Mouse (Mus musculus): ENCODE data around the gene Prss36. TPM values are rescaled to one million over a fixed set of nuclear protein-coding genes. Genes with fewer than 3 reads are reported as not detected.

Gene Prss36
- total RNA-seq, 2 experiments from 2014 or later: 12.2 to 12.4 TPM

GRCm38 (mm10) chr7:127935028-127935722 is 11.3 kb downstream of the Prss36 start:
- DNase-seq (ENCODE audit: low spot score in 2 of 2): peak; percentile 96

DNA sequence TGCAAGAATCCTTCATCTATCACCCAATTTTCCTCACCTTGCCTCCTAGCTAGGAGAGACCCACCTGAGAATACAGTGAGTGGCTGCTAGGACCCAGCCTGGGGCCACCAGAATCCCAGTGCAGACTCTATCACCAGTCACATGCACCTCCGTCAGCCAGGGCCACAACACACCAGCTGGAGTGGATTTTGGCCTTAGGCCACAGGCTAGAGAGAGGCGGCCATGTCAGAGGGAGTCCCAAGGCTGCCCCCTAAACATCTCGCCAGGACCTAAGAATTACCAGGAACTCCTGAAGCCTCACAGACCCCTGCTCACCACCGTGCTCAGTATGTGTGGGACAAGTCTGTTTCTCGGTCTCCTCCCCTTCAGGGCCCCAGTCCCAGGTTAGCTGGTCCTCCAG is 12.4 kb downstream of the Prss36 start:
- no peak for DNase-seq (ENCODE audit: low spot score in 2 of 2)

DNA sequence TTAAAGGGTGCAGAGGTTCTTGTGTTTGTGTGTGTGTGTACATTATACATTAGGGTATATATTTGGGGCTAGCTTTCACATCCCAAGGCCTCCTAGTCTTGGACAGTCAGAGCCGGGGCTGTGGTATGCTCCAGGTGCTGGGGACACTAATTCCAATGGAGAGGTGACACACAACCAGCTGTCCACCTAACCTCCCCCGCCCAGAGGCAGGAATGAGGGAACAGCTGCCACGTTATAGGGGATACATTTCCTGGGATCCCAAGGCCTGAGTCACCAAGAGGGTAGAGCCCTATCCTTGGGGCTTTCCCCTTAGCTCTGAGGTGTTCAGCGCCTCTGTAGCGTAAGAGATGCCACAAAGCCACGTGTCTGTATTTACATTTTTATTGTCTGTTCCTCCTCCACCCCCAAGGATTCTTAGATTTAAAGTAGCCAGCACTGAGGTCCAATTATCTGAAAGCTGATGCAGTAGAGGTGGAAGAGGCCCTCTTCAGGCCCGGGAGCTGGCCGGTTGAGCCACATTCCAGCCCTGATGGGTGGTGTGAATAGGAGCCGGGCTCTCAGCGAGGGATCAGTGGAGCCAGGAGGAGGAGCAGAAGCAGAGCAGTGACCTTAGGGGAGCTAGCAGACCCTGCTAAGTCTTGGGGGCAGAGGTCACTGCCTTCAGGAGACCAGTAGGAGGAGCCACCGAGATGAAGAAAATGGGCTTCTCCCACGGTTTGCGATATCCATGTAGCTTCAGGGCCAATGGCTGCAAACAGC is 14.1 kb downstream of the Prss36 start:
- DNase-seq (ENCODE audit: low spot score in 2 of 2): no peak

- no peak for DNase-seq (ENCODE audit: low spot score in 2 of 2)
Measured at GRCm38 (mm10) chr7:127931351-127932135, 15.0 kb downstream of the Prss36 start.

- no peak for DNase-seq (ENCODE audit: low spot score in 2 of 2)
Measured at GRCm38 (mm10) chr7:127930636-127931035, 15.9 kb downstream of the Prss36 start.

GRCm38 (mm10) chr7:127929923-127930322 is 16.6 kb downstream of the Prss36 start, which contains the start of gene Prss8:
TSS of gene Prss8 (minus strand) at chr7:127930104.
- DNase-seq (ENCODE audit: low spot score in 2 of 2): no peak

GRCm38 (mm10) chr7:127928596-127928995 is 17.9 kb downstream of the Prss36 start:
- no peak for DNase-seq (ENCODE audit: low spot score in 2 of 2)

DNA sequence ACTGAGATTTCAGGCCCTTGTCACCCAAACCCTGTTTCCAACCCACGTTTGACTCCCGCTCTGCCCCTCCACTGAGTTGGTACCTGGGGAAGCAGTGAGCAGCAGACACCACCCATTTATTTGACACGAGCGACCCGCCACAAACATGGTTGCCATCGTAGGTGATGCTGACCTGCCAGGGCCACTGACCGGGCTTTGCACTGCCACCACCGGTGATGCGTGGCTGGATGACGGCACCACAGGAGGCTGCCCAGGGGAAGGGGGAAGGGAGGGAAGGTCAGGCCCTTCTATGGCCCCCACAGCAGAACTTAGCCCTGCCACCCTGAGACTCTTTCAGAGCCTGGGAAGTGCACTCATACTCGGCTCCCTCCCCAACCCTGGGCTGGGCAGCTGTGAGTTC is 18.8 kb downstream of the Prss36 start:
- no peak for DNase-seq (ENCODE audit: low spot score in 2 of 2)

- no peak for DNase-seq (ENCODE audit: low spot score in 2 of 2)
Measured at GRCm38 (mm10) chr7:127926846-127927245, 19.7 kb downstream of the Prss36 start.

DNA sequence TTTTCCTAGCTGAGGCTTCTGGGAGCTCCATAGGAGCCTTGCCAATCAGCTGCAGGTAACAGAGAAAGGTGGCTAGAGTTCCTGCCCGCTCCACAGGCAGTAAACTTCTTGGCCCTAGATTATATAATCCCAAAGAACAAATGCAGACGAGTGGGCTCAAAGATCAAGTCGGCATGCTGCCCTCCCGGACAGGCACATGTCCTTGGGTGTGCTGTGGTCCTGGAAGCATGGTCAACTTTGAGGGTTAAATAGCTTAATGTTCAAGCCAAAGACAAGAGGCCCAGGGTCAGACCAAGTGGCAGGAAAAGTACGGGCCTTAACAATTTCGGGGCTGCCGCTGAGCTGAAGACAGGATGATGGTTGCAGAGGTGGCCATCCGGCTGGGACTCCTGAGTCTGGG is 20.5 kb downstream of the Prss36 start:
- DNase-seq (ENCODE audit: low spot score in 2 of 2): no peak

DNA sequence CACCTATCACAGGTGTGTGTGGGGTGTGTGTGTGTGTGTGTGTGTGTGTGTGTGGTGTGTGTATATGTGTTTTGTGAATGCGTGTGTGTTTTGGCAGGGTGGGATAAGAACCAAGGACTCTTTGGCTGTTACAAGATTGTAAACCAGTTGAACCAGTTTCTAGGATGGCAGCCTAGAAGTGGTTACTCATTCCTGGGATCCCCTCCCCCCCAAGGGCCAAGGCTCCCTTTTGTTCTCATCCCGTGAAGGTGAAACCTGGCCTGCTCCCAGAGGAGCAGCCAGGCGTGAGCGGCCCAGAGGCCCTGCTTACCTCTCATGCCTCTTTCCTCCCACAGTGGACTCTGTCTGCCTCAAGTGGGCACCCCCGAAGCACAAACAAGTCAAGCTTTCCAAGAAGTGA is 21.3 kb downstream of the Prss36 start:
- DNase-seq (ENCODE audit: low spot score in 2 of 2): no peak

GRCm38 (mm10) chr7:127923714-127924113 is 22.8 kb downstream of the Prss36 start:
- DNase-seq (ENCODE audit: low spot score in 2 of 2): no peak

DNA sequence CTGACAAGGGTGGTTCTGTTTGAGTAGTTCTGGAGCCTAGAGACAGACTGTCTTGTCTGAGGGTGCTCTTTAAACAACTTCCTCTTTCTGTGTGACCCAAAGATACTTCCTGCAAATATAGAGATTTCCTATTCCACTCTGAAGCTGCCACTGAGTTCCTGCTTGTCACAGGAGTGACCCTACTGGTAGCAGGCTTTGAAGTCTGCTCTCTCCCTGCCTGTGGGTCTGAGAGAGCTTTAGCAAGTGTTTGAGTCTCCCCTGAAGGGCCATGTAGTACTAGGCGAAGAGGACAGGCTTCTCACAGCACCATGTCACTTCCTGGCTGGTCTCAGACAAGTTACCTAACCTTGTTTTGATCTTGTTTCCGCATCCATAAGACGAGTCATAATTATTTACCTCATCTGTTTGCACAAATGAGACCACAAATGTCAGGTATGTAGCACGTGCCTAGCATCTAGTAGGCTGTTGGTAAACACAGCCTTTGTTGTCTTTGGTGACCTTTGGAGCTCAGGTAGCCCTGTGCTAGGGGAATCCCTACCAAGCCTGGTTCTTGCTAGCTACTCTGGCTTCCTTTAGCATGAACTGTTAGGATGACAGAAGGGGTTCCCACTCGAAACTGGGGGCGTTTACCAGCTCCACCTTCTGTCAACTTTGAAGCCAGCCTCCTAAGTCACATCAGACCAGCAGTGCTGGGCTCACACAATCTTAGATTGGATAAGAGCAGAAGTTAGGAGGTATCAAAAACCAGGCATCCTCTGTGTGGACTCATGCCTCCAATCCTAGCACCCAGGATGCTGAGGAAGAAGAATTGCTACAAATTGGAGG is 23.9 kb downstream of the Prss36 start:
- no peak for DNase-seq (ENCODE audit: low spot score in 2 of 2)

- no peak for DNase-seq (ENCODE audit: low spot score in 2 of 2)
Measured at GRCm38 (mm10) chr7:127921516-127921915, 25.0 kb downstream of the Prss36 start.

GRCm38 (mm10) chr7:127919290-127919689 is 27.2 kb downstream of the Prss36 start:
- no peak for DNase-seq (ENCODE audit: low spot score in 2 of 2)

DNA sequence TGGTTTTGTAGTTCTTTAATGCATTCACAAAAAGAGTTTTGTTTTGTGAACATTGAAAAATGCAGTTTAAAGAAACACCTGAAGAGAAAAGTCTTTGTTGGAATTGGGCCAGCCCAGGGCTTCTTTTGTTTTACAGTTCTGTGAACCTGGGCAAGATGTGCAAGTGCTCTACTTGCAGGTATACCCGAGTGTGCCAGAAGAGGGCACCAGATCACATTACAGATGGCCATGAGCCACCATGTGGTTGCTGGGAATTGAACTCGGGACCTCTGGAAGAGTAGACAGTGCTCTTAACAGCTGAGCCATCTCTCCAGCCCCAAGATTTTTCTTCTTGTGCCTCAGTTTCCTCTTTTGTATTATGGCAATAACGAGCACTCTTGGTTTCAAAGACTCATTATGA is 28.3 kb downstream of the Prss36 start:
- DNase-seq (ENCODE audit: low spot score in 2 of 2): no peak

DNA sequence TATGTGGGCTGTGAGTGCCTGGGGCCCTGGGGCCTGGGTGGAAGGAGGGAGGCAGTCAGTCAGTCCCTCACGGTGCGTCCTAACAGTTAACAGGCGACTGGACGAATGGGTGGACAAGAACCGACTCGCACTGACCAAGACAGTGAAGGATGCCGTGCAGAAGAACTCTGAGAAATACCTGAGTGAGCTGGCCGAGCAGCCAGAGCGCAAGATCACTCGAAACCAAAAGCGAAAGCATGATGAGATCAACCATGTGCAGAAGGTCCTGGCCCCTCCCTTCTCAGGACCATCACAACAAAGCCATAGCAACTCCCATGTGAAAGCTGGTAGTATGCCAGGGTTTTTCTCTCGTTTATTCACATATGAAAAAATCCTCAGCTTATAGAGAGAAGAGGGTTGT is 31.2 kb downstream of the Prss36 start:
- DNase-seq (ENCODE audit: low spot score in 2 of 2): no peak

GRCm38 (mm10) chr7:127912938-127913337 is 33.6 kb downstream of the Prss36 start:
- DNase-seq (ENCODE audit: low spot score in 2 of 2): no peak

- peak; percentile 80 to 89 for DNase-seq (ENCODE audit: low spot score in 2 of 2)
Measured at GRCm38 (mm10) chr7:127912190-127912871, 34.2 kb downstream of the Prss36 start, which contains the start of gene Kat8. TSS of gene Kat8 (plus strand) at chr7:127912516.

GRCm38 (mm10) chr7:127908656-127909055 is 37.9 kb downstream of the Prss36 start:
- no peak for DNase-seq (ENCODE audit: low spot score in 2 of 2)
